Mouse (Mus musculus): ENCODE data around the gene Psg16. TPM values are rescaled to one million over a fixed set of nuclear protein-coding genes. Genes with fewer than 3 reads are reported as not detected.

Gene Psg16
- polyA plus RNA-seq (2012; rRNA removed), result 0.09 TPM in 1 of 2 replicates, not detected in the other

GRCm38 (mm10) chr7:17073904-17074615 lies at the start of gene Psg16:
Psg16 (plus strand) TSS chr7:17074040.
- no peak within 1 kb of the TSS for H3K4me3 ChIP-seq (replicated peaks; ENCODE audit: extremely low read depth, low read depth, low read length)
- peak; percentile 44 for DNase-seq
- TF ChIP-seq CTCF (IDR thresholded peaks at IDR 0.05; ENCODE audit: insufficient read depth, low read length) (peak; percentile 92), POLR2A (IDR thresholded peaks at IDR 0.05; ENCODE audit: borderline replicate concordance, extremely low read depth, low read depth, low read length) (no peak)
- WGBS, result 59% methylated on average over 23 of the region's 23 CpGs
- H3K4me1 ChIP-seq (ENCODE audit: control insufficient read depth, insufficient read depth, low read length), result no peaks in the 10 kb centered on the region

GRCm38 (mm10) chr7:17024141-17024540 lies 49.7 kb upstream of the Psg16 start:
- Histone ChIP-seq H3K4me3 (replicated peaks; ENCODE audit: extremely low read depth, low read depth, low read length) (no peak overlapping the region), H3K4me1 (ENCODE audit: control insufficient read depth, insufficient read depth, low read length) (peaks cover 16% of the 10 kb centered on the region)
- TF ChIP-seq CTCF (IDR thresholded peaks at IDR 0.05; ENCODE audit: insufficient read depth, low read length) (no peak), POLR2A (IDR thresholded peaks at IDR 0.05; ENCODE audit: borderline replicate concordance, extremely low read depth, low read depth, low read length) (peak; percentile 43; the same call in 1 of the 2 replicates)
- 46% methylated on average over 6 of the region's 6 CpGs for WGBS
- peak; percentile 54 for DNase-seq

GRCm38 (mm10) chr7:17024814-17025504 lies 48.9 kb upstream of the Psg16 start:
- 38% methylated on average over 10 of the region's 10 CpGs for WGBS
- DNase-seq, result peak; percentile 30
- Histone ChIP-seq H3K4me1 (ENCODE audit: control insufficient read depth, insufficient read depth, low read length) (peaks cover 16% of the 10 kb centered on the region), H3K4me3 (replicated peaks; ENCODE audit: extremely low read depth, low read depth, low read length) (no peak overlapping the region)
- no peak for TF ChIP-seq POLR2A (IDR thresholded peaks at IDR 0.05; ENCODE audit: borderline replicate concordance, extremely low read depth, low read depth, low read length)
- TF ChIP-seq CTCF (IDR thresholded peaks at IDR 0.05; ENCODE audit: insufficient read depth, low read length), result no peak

- 42% methylated on average over 4 of the region's 4 CpGs for WGBS
- peaks cover 16% of the 10 kb centered on the region for H3K4me1 ChIP-seq (ENCODE audit: control insufficient read depth, insufficient read depth, low read length)
- no peak for DNase-seq
- H3K4me3 ChIP-seq (replicated peaks; ENCODE audit: extremely low read depth, low read depth, low read length), result no peak overlapping the region
- TF ChIP-seq POLR2A (IDR thresholded peaks at IDR 0.05; ENCODE audit: borderline replicate concordance, extremely low read depth, low read depth, low read length) (no peak), CTCF (IDR thresholded peaks at IDR 0.05; ENCODE audit: insufficient read depth, low read length) (no peak)
These were observed 48.3 kb upstream of the Psg16 start for GRCm38 (mm10) chr7:17025505-17025894.

GRCm38 (mm10) chr7:17025896-17026622 lies 47.8 kb upstream of the Psg16 start:
- DNase-seq, result no peak
- no peak overlapping the region for H3K4me3 ChIP-seq (replicated peaks; ENCODE audit: extremely low read depth, low read depth, low read length)
- TF ChIP-seq POLR2A (IDR thresholded peaks at IDR 0.05; ENCODE audit: borderline replicate concordance, extremely low read depth, low read depth, low read length) (no peak), CTCF (IDR thresholded peaks at IDR 0.05; ENCODE audit: insufficient read depth, low read length) (no peak)
- 63% methylated on average over 9 of the region's 9 CpGs for WGBS
- peaks cover 16% of the 10 kb centered on the region for H3K4me1 ChIP-seq (ENCODE audit: control insufficient read depth, insufficient read depth, low read length)

- 3% methylated on average over 24 of the region's 24 CpGs for WGBS
These were observed 46.9 kb upstream of the Psg16 start for GRCm38 (mm10) chr7:17026710-17027587.

GRCm38 (mm10) chr7:17027588-17028343 lies 46.1 kb upstream of the Psg16 start, which contains the start of gene Ppp5c:
Ppp5c (minus strand) TSS chr7:17027924.
- peak; percentile 89 for DNase-seq
- WGBS, result 1% methylated on average over 58 of the region's 58 CpGs
- Histone ChIP-seq H3K4me3 (replicated peaks; ENCODE audit: extremely low read depth, low read depth, low read length) (peak within 1 kb of the TSS; percentile 98), H3K4me1 (ENCODE audit: control insufficient read depth, insufficient read depth, low read length) (peaks cover 16% of the 10 kb centered on the region)
- TF ChIP-seq POLR2A (IDR thresholded peaks at IDR 0.05; ENCODE audit: borderline replicate concordance, extremely low read depth, low read depth, low read length), result peak; percentile 36; the same call in 1 of the 2 replicates
- TF ChIP-seq CTCF (IDR thresholded peaks at IDR 0.05; ENCODE audit: insufficient read depth, low read length), result no peak

More at GRCm38 (mm10) chr7:17026710-17027587, 46.9 kb upstream of the Psg16 start:
- peak; percentile 42; the same call in 1 of the 2 replicates for TF ChIP-seq CTCF (IDR thresholded peaks at IDR 0.05; ENCODE audit: insufficient read depth, low read length)
- TF ChIP-seq POLR2A (IDR thresholded peaks at IDR 0.05; ENCODE audit: borderline replicate concordance, extremely low read depth, low read depth, low read length), result no peak
- peak overlapping the region; percentile 98 for H3K4me3 ChIP-seq (replicated peaks; ENCODE audit: extremely low read depth, low read depth, low read length)
- DNase-seq, result no peak
- peaks cover 16% of the 10 kb centered on the region for H3K4me1 ChIP-seq (ENCODE audit: control insufficient read depth, insufficient read depth, low read length)

GRCm38 (mm10) chr7:17028923-17029322 lies 44.9 kb upstream of the Psg16 start:
- 78% methylated on average over 7 of the region's 7 CpGs for WGBS
- no peak for DNase-seq
- TF ChIP-seq CTCF (IDR thresholded peaks at IDR 0.05; ENCODE audit: insufficient read depth, low read length), result no peak
- no peak for TF ChIP-seq POLR2A (IDR thresholded peaks at IDR 0.05; ENCODE audit: borderline replicate concordance, extremely low read depth, low read depth, low read length)

More at GRCm38 (mm10) chr7:17028923-17029322, 44.9 kb upstream of the Psg16 start:
- Histone ChIP-seq H3K4me3 (replicated peaks; ENCODE audit: extremely low read depth, low read depth, low read length) (no peak overlapping the region), H3K4me1 (ENCODE audit: control insufficient read depth, insufficient read depth, low read length) (peaks cover 14% of the 10 kb centered on the region)
